Mouse (Mus musculus) layer of hippocampus, adult 18-20 months (tissue): ENCODE data around the gene Rpgrip1l. TPM values are rescaled to one million over a fixed set of nuclear protein-coding genes. Genes with fewer than 3 reads are reported as not detected.
A peak's percentile ranks its signal among the peaks of the same experiment; 100 is the strongest.

Experiments
- DNase-seq, 2 experiments: peaks; one replicate each; pipeline ENCODE4 v3.0.0; 2022; ENCODE audit warnings: low spot score in 2 of 2
- long read RNA-seq: library from polyadenylated mRNA; stranded (forward); transcript quantifications from one replicate; pipeline ENCODE4 v2.0.0, GENCODE M21; 2021
- total RNA-seq, 2 experiments: library from RNA; stranded (reverse); gene quantifications; 2 replicates each; pipeline ENCODE4 v1.2.3; 2021

The Rpgrip1l gene
- total RNA-seq, result 10 to 100 TPM; 23.9 to 26.6 TPM
- long read RNA-seq, partial matches to known transcripts, result 3 of 3 reads
- long read RNA-seq, other reads (novel, unspliced or antisense), result 0 of 3 reads

DNA sequence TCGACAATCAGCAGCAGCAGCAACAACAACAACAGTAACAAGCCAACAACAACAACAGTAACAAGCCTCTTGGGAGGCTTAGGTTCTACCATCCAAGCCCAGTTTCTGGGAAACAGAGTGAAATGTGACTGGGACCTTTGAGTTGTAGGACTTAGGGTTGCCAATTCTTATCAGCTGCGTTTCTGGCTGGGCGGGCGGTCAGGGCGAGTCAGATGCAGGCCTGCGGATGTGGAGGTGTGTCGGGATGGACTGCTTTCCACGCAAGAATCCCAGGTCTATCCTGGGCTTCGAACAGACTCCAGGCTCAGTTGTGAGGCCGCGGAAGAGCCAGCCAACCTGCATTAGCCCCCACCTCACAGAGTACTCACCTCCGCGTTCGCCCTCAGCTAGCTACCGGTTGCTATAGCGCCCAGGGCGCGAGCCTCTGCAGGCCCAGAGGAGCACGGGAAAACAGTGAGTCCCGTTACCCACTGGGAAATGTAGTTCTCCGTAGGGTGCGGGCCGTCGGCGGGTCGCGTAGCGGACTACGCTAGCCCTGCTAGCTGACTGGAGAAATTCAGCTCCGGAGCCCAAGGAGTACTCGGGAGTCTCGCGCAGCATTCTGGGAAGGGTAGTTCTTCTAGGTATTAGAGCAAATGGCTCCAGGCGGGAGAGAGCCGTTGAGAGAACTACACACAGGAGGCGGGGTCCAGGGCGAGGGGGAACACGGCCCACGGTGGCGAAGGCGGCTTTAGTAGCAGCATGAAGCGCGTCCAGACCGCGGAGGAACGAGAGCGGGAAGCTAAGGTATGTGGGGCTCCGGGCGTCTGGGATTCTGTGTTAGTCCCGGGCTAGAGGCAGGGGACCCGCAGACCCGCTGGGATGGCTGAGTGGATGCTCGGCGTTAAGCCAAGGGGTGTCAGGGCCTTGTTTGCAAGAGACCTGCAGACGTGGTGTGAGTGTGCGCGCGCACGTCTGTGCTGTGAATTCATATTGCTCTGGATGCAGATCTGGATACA, at the start of gene Rpgrip1l, which contains the start of gene Fto:
Rpgrip1l (minus strand) TSS at position 428 of the 998 bp plus-strand sequence.
Fto (plus strand) TSS at position 691 of the 998 bp plus-strand sequence.
- DNase-seq, result peak; percentile 99 to 100

DNA sequence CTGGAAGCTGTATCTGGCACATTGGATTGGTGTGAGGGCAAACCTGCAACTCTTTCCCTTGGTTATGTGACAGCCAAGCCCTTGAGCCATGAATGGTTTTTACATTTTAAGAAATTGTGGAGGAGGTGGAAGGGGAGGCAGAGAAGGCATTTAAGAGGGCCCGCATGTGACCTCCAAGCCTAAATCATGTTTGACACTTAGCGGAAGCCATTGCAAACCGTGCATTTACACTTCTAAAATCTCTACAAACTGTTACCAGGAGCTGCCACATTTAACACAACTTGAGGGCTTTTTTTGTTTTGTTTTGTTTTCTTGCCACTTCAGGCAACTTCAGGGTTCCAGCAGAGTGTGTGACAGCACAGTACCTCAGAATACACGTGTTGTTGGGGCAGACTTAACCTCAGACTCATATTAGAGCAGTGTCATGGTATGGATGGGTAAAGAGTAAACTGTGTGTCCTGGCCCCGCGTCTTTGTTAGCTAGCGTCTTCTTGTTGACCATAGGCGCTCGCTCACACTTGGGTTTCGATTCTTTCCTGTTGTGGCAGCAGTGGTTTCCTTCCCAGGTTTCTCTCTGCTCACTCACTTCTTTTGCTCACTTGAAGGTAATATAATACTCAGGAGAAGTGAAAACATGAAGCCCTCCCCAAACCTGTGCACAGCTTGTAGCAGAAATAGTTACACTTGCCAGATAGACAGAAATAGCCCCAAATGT, 47.7 kb upstream of the Rpgrip1l start:
- no peak for DNase-seq

DNA sequence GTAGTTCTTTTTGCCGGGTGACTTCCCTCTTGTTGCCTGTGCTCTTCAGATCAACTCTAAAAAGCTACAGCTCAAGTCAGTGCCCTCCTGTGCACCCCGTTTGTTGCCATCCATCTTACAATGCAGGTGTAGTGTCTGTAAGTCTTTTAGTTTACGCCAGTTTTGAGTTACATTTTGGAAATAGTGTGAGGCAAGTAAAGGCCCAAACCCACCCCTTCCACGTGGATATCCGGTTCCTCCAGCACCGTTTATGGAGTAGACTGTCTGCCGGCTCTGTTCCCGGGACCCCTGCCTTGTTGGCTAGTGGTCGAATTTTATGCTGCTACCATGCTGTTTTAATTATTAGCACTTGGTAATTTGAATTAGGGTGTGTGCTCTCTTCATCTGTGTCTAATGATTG, 46.4 kb upstream of the Rpgrip1l start:
- no peak for DNase-seq

DNA sequence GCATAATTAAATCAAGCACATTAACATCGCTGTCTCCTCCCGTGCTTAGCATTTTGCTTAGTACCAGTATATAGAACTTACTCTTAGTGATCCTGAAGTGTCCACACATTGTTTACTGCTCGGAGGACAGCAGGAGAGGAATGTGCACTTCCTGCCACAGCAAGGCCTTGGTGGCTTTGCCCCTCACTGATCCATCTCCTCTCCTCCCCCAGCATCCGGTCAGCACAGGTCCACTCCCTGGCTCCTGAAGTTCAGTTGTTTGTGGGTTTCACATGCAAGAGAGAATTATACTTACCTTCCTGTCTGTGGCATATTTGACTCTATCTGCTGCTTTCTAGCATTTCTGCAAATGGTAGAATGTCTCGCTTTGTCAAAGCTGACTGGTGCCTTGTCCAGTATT, 45.0 kb upstream of the Rpgrip1l start:
- DNase-seq, result no peak

DNA sequence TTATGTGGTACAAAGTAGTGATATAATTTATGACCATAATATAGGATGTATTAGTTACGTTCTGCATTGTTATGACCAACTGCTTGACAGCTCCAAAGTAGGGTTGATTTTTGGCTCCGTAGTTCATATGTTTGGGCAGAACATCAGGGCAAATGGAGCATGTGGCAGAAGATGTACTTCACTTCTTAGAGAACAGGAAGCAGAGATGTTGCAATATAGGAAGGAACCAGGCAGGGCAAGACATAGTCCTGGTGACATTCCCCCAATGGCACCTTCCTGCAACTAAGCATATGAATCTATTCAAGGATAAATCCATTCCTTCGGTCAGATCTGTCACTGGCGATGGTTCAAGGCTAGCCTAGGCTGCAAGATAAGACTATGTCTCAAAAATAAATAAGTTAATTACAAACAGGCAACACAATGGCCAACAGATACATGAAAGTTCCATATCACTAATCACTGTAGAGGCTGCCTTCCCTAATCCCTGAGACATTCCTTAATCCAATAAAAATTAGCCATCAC, 44.5 kb upstream of the Rpgrip1l start:
- no peak for DNase-seq

DNA sequence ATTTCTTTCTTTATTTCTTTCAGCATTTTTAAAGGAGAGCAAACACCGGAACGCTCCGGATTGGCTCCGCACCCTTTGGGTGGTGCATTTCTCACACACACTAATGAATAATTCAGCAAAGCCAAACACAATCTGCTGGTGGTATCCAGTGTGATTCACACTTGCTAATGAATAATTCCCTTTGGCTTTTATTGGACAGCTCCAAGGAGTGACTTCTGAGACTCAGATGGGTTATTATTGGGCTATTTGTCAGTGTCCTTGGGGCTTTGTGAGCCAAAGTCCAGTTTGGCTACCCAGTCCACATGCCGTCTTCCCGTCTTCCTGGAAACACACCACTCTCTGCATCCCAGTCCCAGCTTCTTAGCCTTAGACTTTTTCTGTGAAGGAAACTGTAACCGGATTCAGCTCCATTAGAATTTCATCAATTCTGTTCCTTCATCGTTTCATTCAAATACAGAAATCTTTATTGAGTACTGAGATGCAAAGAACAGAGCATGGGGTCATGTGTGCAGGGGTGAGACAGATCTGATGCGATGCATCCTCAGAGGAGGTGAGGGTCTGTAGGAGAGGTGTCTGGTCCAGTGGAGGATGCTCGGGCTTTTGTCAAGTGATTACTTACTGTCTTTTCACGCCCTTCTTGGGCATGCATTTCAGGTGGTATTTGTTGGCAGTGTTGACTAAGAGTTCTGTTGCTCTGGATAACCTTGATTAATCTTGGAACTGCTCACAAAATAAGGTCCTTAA, 43.1 kb upstream of the Rpgrip1l start:
- DNase-seq, result no peak

DNA sequence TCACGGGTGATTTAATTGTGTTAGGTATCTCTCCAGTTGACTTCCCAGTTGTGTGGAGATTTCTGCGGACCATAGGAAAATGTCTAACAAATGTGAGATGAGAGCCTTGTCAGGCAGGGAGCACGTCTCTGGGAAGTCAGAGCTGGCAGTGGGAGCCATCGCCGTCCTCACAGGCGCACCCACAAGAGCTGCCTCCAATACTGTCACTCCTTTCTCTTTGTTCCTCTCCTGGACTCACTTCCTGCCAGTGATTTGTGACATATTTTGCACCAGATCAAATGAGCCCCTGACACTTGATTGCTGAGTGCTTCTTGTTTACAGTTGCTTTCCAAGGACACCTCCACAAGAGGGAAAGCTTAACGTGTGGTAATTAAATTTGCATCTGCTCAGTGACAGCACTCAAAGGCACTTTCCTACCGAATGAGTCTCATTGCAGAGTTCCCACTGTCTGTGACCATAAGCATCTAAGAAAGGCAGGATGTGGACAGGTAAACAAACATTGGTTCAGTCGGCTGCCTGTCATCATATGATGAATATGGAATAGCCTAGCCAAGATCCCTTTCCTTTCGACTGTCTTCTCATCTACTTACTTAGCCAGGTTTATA, 42.3 kb upstream of the Rpgrip1l start:
- no peak for DNase-seq

DNA sequence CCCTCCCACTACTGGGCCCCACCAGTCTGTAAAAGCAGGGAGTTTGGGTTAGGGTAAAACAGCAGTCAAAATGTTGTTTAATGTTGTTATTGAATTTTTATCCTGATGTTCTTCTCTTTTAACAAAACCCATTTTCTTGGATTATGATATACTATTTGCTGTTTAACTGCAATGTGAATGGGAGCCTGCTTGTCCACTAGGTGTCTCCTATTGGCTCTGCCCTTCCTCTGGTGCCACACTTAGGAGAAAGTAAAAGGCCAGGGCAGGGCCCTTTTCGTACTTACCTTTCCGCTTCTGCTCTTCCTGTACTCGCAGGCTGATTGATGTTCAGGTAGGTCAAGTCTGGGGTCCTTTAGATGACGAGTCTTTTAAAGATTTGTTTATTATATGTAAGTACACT, 40.8 kb upstream of the Rpgrip1l start:
- no peak for DNase-seq

DNA sequence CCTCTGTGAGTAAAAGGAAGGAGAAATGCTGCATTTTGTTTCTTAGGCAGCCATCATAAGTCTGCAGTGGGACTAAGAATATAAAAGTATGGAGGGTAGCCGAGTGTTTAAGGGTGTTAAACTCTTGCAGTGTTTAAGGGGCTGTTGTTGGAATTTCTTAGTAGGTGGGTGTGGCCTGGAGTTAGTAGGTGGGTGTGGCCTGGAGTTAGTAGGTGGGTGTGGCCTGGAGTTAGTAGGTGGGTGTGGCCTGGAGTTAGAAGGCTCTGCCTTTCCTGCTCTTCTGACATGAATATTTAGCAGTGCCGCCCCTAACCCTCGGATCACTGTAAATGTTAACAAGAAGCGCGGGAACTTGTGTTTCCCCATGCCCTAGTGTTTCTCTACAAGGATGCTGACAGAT, 40.0 kb upstream of the Rpgrip1l start:
- DNase-seq, result no peak

DNA sequence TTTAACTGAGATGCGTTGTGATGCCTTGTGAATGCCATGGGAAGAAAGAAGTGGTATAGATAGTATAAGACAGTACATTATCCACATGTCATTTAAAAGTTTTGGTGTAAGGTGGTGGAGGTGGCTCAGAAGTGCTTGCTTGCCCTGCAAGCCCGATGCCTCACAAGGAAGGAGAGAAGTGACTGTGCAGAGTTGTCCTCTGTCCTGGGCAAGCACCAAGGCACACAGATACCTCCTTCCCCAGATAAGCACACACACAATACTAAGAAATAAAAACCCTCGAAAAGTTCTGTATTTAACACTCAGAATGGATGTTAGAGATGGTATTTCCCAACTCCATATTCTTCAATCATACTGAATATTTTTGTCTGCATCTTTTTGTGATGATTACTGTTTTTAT, 39.5 kb upstream of the Rpgrip1l start:
- DNase-seq, result no peak

DNA sequence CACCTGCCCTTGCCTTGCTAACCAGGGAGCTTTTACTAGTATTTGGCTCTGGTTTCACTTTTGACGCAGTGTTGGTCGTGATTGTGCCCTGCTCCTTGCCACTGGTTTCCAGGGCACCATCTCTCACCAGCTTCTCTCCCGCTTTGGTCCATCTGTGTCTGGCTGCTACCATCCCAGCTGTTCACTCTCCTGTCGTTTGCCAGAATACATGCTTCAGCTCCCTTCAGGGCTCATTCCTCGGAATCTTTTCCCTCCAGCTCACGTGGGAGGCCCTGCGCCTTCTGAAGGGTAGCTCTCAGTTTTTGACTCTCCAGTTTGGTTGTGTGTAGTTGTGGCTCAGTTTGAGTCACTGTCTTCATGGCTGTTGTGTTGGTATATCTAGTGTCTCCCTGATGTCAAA, 37.6 kb upstream of the Rpgrip1l start:
- no peak for DNase-seq

DNA sequence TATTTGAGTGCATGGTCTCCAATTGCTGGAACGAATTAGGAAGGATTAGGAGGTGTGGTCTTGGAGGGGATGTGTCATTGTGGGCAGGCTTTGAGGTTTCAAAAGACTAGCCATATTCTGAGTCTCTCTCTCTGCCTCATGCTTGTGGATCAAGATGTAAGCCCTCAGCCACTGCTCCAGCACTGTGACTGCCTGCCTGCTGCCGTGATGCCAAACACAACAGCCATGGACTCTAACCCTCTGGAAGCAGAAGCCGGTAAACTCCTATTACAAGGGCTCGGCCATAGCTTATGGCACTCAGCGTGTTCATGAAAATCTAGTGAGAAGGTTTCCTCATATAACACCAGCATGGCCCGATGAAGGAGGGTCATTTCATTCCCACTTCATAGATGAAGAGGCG, 36.8 kb upstream of the Rpgrip1l start:
- DNase-seq, result no peak

DNA sequence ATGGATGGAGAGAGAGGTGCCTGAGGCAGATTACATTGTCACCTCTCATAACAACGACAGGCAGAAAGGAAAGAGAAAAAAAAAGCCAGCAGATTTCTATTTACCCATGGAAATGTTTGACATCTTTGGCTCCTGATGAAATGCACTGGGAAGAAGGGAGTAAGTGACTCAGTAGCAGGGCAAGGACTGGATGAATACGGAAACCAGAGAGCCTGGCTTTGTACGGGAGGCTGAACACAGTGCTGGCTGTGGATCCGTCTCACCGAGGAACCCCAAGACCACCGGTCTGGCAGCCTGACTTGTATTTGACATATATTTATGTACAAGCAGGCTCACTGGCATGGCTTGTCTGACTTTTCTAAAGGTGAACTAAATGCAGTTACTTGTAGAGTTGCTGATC, 34.5 kb upstream of the Rpgrip1l start:
- no peak for DNase-seq

DNA sequence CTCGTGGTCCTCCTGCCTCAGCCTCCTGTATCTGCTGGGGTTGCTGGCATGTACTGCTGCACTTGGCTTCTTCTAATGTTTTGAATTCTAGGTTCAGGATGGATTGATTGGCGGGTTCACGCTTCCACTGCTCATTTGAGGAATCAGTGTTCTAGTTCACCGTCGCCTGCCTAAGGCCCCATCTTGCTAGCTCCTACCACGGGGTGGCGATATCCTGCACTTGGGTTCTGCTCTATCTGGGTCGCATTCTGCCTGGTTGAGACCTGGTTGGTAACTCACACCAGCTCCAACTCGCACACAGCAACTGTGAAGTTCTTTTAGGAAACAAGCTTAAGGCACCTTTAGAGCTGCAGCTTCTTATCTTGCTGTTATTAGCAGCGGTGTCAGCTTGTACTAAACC, 34.1 kb upstream of the Rpgrip1l start:
- DNase-seq, result no peak

DNA sequence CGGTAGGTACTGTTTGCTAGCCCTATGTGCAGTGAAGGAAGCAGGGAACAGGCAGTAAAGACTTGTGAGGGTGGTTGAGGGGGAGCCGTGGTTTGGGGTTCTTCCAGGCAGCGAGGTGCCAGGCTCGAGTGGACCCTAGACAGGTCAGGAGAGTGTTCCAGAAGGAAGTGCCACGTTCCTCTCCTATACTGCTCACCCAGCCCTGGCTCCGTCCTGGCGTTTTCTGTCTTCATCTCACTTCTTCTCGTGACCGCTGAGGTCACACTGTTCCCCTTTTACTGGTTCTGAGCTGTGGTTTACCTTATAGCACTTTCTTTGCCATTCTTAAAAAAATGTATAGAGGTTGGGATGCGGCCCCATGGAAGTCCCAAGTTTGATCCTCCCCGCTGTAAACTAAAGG, 31.6 kb upstream of the Rpgrip1l start:
- DNase-seq, result no peak

DNA sequence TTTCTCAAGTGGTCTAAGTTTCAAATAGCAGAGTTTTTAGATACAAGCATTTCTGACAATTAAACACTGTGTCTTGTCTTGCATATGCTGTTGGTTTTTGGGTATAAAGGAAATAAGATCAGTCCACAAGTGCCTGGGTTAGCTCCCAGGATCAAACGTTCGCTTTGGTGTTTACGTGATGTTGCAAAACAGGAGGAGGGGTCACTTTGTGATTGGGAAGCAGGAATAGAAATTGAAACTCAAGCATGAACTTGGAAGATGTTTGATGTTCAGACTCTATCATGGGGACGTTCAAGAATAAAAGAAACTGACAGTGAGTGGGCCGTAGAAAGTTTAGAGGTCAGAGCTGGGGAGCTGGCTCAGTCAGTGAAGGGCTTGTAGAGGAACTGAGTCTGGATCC, 29.7 kb upstream of the Rpgrip1l start:
- DNase-seq, result no peak

DNA sequence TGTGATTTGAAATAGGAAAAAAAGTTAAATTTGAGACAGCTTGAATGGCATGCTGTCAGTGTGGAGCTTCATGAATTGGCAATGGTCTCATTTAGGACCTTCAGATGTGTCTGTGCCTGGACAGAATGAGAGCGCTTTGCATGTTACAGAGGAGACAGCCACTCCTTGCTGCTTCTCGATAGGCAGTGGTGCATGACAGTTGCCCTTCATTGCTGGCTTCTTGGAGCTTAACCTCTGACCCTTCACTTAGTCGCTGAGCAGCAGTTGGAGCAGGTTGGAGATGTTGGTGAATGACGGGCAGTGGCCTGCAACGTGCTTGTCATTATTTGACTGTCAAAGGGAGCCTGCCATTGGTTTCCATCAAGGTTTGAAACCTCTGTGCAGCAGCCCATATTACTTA, 29.1 kb upstream of the Rpgrip1l start:
- DNase-seq, result no peak

DNA sequence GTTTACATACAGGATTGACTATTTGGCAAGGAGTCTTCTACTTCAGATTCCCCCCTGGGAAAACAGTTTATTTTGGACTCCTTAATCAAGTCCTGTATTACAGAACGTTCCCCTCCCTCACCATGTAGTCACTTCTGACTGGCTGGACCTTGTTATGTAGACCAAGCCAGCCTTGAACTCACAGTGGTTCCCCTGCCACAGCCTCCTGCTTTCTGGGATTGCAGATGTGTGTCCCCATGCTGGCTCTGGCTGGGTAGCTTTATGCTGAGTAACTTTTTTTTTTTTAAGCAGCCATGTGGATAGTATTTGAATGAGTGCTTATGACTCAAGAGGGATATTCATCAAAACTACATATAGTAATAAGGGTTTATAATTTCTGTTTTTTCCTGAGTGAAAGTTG, 27.7 kb upstream of the Rpgrip1l start:
- no peak for DNase-seq

DNA sequence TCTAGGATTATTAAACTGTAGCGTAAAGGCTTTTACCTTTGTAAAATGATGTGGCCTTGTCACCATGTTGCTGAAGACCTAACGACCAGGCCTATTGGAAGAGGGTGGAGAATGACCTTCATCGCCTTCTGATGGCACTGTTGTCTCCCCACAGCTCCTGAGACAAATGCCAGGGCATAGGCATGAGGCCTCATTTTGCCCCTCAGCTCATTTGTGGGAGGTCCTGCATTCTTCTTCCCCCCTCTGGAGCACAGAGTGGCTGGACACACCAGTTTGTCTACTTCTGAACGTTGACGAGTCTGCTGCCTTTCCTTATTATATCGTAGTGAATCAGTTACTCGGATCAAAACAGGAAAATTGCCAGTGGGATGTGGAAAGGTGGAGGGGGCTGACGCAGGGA, 26.6 kb upstream of the Rpgrip1l start:
- DNase-seq, result no peak

DNA sequence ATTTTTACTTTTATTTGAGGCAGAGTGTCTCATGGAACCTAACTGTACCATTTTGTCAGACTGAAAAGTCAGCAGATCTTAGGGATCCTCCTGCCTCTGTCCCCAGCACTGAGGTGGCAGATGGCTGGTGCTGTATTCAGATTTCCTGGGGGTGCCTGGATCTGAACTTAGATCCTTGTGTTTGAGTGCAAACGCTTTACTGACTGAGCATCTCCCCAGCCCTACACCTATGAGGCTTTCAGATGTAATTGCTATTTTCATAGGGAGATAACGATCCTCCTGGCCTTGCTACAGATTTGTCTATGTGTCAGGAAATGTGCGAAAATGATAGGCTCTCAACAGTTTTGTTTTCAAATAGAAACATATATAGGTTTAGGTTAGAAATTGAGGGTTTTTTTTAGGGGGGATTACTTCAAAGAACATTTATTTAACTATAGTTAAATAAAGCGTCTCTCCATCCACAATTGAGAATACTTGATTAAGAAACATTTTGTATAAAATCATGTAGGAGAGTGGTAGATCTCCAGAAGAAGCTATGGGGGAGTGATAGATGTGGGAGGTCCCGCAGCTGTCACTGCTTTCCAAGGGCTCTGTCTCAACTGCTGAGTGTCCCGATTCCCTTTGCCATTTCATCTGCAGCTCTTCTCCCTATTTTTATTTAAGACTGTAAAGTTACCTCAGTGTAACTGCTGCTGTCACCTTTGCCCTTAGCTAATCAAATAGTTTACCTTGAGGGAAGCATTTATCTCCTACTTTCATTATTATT, 25.5 kb upstream of the Rpgrip1l start:
- peak; percentile 36 to 73 for DNase-seq
